Mouse (Mus musculus): Measurements from ENCODE around the gene Ndufs3. TPM values are rescaled to one million over a fixed set of nuclear protein-coding genes. Genes with fewer than 3 reads are reported as not detected.
A peak's percentile ranks its signal among the peaks of the same experiment; 100 is the strongest.

Ndufs3 gene
- polyA plus RNA-seq, 1 experiment from 2014 or later: 204 TPM

DNA sequence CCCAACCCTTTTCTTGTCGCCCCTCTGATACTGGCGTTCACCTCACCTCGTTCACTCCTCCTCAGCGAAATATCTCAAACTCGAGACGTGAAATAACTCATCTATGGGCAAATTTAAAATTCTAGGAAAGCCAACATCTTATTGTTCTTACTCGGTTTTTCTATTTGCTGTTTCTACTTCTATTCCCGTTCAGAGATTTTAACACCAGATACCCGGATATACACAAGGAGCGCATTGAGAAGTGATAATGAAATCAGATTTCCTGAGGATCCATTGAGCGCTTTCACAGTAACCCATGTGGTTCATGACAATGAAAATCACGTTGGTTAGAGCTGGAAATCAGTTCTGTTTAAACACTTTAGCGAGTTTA, 57.0 kb downstream of the Ndufs3 start:
- H3K27me3 ChIP-seq: no peaks in the 10 kb centered on the region
- H3K9me3 ChIP-seq (replicated peaks): no peaks in the 10 kb centered on the region
- H3K4me3 ChIP-seq (replicated peaks): peak overlapping the region; percentile 81
- H3K36me3 ChIP-seq: peaks cover 24% of the 10 kb centered on the region
- no peak for ATAC-seq (ENCODE audit: insufficient number of reproducible peaks, low FRiP score, low TSS enrichment, low read depth)
- WGBS: under 1% methylated on average over 13 of the region's 13 CpGs
- peak overlapping the region; percentile 69 for H3K4me2 ChIP-seq (replicated peaks)
- peaks cover 13% of the 10 kb centered on the region; the same call in 1 of the 2 replicates for H3K4me1 ChIP-seq
- H3K27ac ChIP-seq (replicated peaks): peak overlapping the region; percentile 81
- H3K9ac ChIP-seq: peak overlapping the region; percentile 84

- Histone ChIP-seq H3K27ac (replicated peaks) (peak within 1 kb of the TSS; percentile 81), H3K27me3 (no peaks in the 10 kb centered on the region), H3K9ac (peak within 1 kb of the TSS; percentile 84), H3K4me3 (replicated peaks) (peak within 1 kb of the TSS; percentile 81), H3K4me1 (peaks cover 13% of the 10 kb centered on the region; the same call in 1 of the 2 replicates), H3K4me2 (replicated peaks) (peak within 1 kb of the TSS; percentile 69), H3K9me3 (replicated peaks) (no peaks in the 10 kb centered on the region), H3K36me3 (peaks cover 23% of the 10 kb centered on the region)
- WGBS: under 1% methylated on average over 66 of the region's 67 CpGs
- ATAC-seq (ENCODE audit: insufficient number of reproducible peaks, low FRiP score, low TSS enrichment, low read depth): peak; percentile 97
Measured at GRCm38 (mm10) chr2:90846955-90847680, 57.5 kb downstream of the Ndufs3 start, which contains the start of gene Mtch2. Mtch2 (plus strand) TSS chr2:90847155.

- peak overlapping the region; percentile 71; the same call in 1 of the 2 replicates for H3K27ac ChIP-seq (replicated peaks)
- H3K4me3 ChIP-seq (replicated peaks): peak overlapping the region; percentile 81
- peaks cover 13% of the 10 kb centered on the region; the same call in 1 of the 2 replicates for H3K4me1 ChIP-seq
- peaks cover 18% of the 10 kb centered on the region for H3K36me3 ChIP-seq
- peak overlapping the region; percentile 69 for H3K4me2 ChIP-seq (replicated peaks)
- H3K9ac ChIP-seq: peak overlapping the region; percentile 29
- no peaks in the 10 kb centered on the region for H3K27me3 ChIP-seq
- ATAC-seq (ENCODE audit: insufficient number of reproducible peaks, low FRiP score, low TSS enrichment, low read depth): 0 out of 2 replicates have a peak, but pooled peaks have one; percentile 15
- no peaks in the 10 kb centered on the region for H3K9me3 ChIP-seq (replicated peaks)
- 1% methylated on average over 8 of the region's 8 CpGs for WGBS
Measured at GRCm38 (mm10) chr2:90846597-90846954, 58.1 kb downstream of the Ndufs3 start.

GRCm38 (mm10) chr2:90846171-90846570, 58.5 kb downstream of the Ndufs3 start:
- H3K9ac ChIP-seq: peak overlapping the region; percentile 29
- WGBS: 49% methylated on average over 6 of the region's 6 CpGs
- no peaks in the 10 kb centered on the region for H3K27me3 ChIP-seq
- ATAC-seq (ENCODE audit: insufficient number of reproducible peaks, low FRiP score, low TSS enrichment, low read depth): no peak
- no peaks in the 10 kb centered on the region for H3K9me3 ChIP-seq (replicated peaks)
- 0 out of 2 replicates have a peak overlapping the region, but pooled peaks have one; percentile 71 for H3K27ac ChIP-seq (replicated peaks)
- peaks cover 13% of the 10 kb centered on the region; the same call in 1 of the 2 replicates for H3K4me1 ChIP-seq
- H3K36me3 ChIP-seq: peaks cover 14% of the 10 kb centered on the region
- peak overlapping the region; percentile 81 for H3K4me3 ChIP-seq (replicated peaks)
- H3K4me2 ChIP-seq (replicated peaks): peak overlapping the region; percentile 69

- H3K27me3 ChIP-seq: no peaks in the 10 kb centered on the region
- no peaks in the 10 kb centered on the region for H3K9me3 ChIP-seq (replicated peaks)
- no peak overlapping the region for H3K4me3 ChIP-seq (replicated peaks)
- ATAC-seq (ENCODE audit: insufficient number of reproducible peaks, low FRiP score, low TSS enrichment, low read depth): no peak
- no peak overlapping the region for H3K4me2 ChIP-seq (replicated peaks)
- peaks cover 13% of the 10 kb centered on the region; the same call in 1 of the 2 replicates for H3K4me1 ChIP-seq
- H3K36me3 ChIP-seq: peaks cover 4% of the 10 kb centered on the region
- WGBS: 80% methylated on average over 5 of the region's 5 CpGs
- no peak overlapping the region for H3K9ac ChIP-seq
- H3K27ac ChIP-seq (replicated peaks): no peak overlapping the region
Measured at GRCm38 (mm10) chr2:90845234-90845633, 59.4 kb downstream of the Ndufs3 start.

Other genes starting within 250 kb of the Ndufs3 start
- 30.7 and 34.0 TPM in 2 replicates for gene Nup160, start 227.6 kb downstream of the Ndufs3 start, polyA plus RNA-seq (2015; fragmentation: Nextera tagmentation; extraction: Ambion mirVana)
- gene Fnbp4, start 159.5 kb downstream of the Ndufs3 start, polyA plus RNA-seq (2015; fragmentation: Nextera tagmentation; extraction: Ambion mirVana): 92.9 and 108 TPM in 2 replicates
- gene Agbl2, start 122.1 kb downstream of the Ndufs3 start, polyA plus RNA-seq (2015; fragmentation: Nextera tagmentation; extraction: Ambion mirVana): 2.5 and 4.2 TPM in 2 replicates
- gene Mtch2, start 57.7 kb downstream of the Ndufs3 start, polyA plus RNA-seq (2015; fragmentation: Nextera tagmentation; extraction: Ambion mirVana): 175 and 188 TPM in 2 replicates
- gene C1qtnf4, start 19.0 kb downstream of the Ndufs3 start, polyA plus RNA-seq (2015; fragmentation: Nextera tagmentation; extraction: Ambion mirVana): 20.5 and 20.8 TPM in 2 replicates
- gene Kbtbd4, start 87 bp downstream of the Ndufs3 start, polyA plus RNA-seq (2015; fragmentation: Nextera tagmentation; extraction: Ambion mirVana): 37.4 and 37.6 TPM in 2 replicates
- 66.4 and 66.7 TPM in 2 replicates for gene Celf1, start 35.6 kb upstream of the Ndufs3 start, polyA plus RNA-seq (2015; fragmentation: Nextera tagmentation; extraction: Ambion mirVana)
- 24.0 and 34.6 TPM in 2 replicates for gene Rapsn, start 130.8 kb upstream of the Ndufs3 start, polyA plus RNA-seq (2015; fragmentation: Nextera tagmentation; extraction: Ambion mirVana)
- 282 and 288 TPM in 2 replicates for gene Psmc3, start 149.2 kb upstream of the Ndufs3 start, polyA plus RNA-seq (2015; fragmentation: Nextera tagmentation; extraction: Ambion mirVana)
- 75.8 and 80.0 TPM in 2 replicates for gene Slc39a13, start 165.6 kb upstream of the Ndufs3 start, polyA plus RNA-seq (2015; fragmentation: Nextera tagmentation; extraction: Ambion mirVana)
- 12.3 and 12.4 TPM in 2 replicates for gene Spi1, start 177.6 kb upstream of the Ndufs3 start, polyA plus RNA-seq (2015; fragmentation: Nextera tagmentation; extraction: Ambion mirVana)
- gene Mybpc3, start 213.3 kb upstream of the Ndufs3 start, polyA plus RNA-seq (2015; fragmentation: Nextera tagmentation; extraction: Ambion mirVana): 0.32 and 0.40 TPM in 2 replicates

All from embryonic facial prominence, embryonic 15.5 days (tissue).